Comparison of ENCODE assay signal across 10 mouse cellular contexts in genomic region chr13:109899442-109900428, GRCm38 (mm10).
DNase-seq lines count a peak whose midpoint lies in the region; ATAC-seq and TF ChIP-seq lines count a peak whose summit lies in the region.
"Had no signal": no experiment of that assay in that cellular context is flagged by ENCODE, and none has a peak within 500 bp of the region (broad histone marks: within the 10 kb centered on the region; RNA-seq: fewer than 3 reads in every experiment).

No protein-coding gene starts in this region.

- peaks cover 0 to 9% of the 10 kb centered on the region in 2 experiments; a peak in 2 of 4 replicates for H3K4me1 ChIP-seq in liver, embryonic 14.5 days (replicated peaks; ENCODE audit: control insufficient read depth in 2 of 2, insufficient read depth in 2 of 2, low read length in 1 of 2)
- H3K4me1 ChIP-seq in liver, embryonic 11.5 days (replicated peaks; ENCODE audit: control insufficient read depth, insufficient read depth, low read length) = peaks cover 14% of the 10 kb centered on the region; the same call in 1 of the 2 replicates
- peaks cover 19% of the 10 kb centered on the region for H3K4me1 ChIP-seq in hindbrain, embryonic 12.5 days

- DNase-seq in adrenal gland, postnatal 10 days = peak; percentile 77
- DNase-seq in adrenal gland, adult 8-10 months = no peak
- DNase-seq in liver, embryonic 14.5 days (ENCODE audit: low read depth in 3 of 3, low spot score in 3 of 3) = no peak
- no peak for DNase-seq in liver, embryonic 11.5 days (ENCODE audit: low spot score)
- DNase-seq in gastrocnemius, adult 8-10 months (ENCODE audit: low spot score in 2 of 2) = peak; percentile 44 to 51
- peak; percentile 17 to 53 for DNase-seq in lung, postnatal 4 days
- no peak for DNase-seq in embryo, embryonic 10.5 days (ENCODE audit: low spot score)

- no peaks in the 10 kb centered on the region for H3K36me3 ChIP-seq in liver, embryonic 14.5 days (replicated peaks; ENCODE audit: control insufficient read depth, insufficient read depth, low read depth)
- no peaks in the 10 kb centered on the region for H3K36me3 ChIP-seq in liver, embryonic 11.5 days (ENCODE audit: control insufficient read depth, insufficient read depth, low read length)
- H3K36me3 ChIP-seq in hindbrain, embryonic 12.5 days = no peaks in the 10 kb centered on the region
- H3K36me3 ChIP-seq: hindbrain, embryonic 15.5 days; neural tube, embryonic 12.5 days had no signal

- no peak overlapping the region for H3K27ac ChIP-seq in liver, embryonic 14.5 days
- H3K27ac ChIP-seq in liver, embryonic 11.5 days (ENCODE audit: low read depth, low read length) = no peak overlapping the region
- H3K27ac ChIP-seq in hindbrain, embryonic 12.5 days = no peak overlapping the region
- H3K27ac ChIP-seq: hindbrain, embryonic 15.5 days; neural tube, embryonic 12.5 days had no signal

- peaks cover 11% of the 10 kb centered on the region for H3K27me3 ChIP-seq in liver, embryonic 14.5 days (ENCODE audit: control insufficient read depth, insufficient read depth, low read length)
- H3K27me3 ChIP-seq in liver, embryonic 11.5 days (replicated peaks; ENCODE audit: control insufficient read depth, insufficient read depth, low read length) = no peaks in the 10 kb centered on the region
- H3K27me3 ChIP-seq in hindbrain, embryonic 12.5 days = no peaks in the 10 kb centered on the region
- H3K27me3 ChIP-seq: hindbrain, embryonic 15.5 days; neural tube, embryonic 12.5 days had no signal

- no peak for ATAC-seq in liver, embryonic 14.5 days (ENCODE audit: insufficient read depth)
- ATAC-seq in liver, embryonic 11.5 days (replicated peaks; ENCODE audit: low FRiP score) = no peak
- ATAC-seq in hindbrain, embryonic 12.5 days (ENCODE audit: low FRiP score) = no peak

- 74% methylated on average over 14 of the region's 14 CpGs for WGBS in liver, embryonic 14.5 days (ENCODE audit: insufficient replicate concordance)
- WGBS in liver, embryonic 11.5 days = 81% methylated on average over 14 of the region's 14 CpGs
- 76% methylated on average over 14 of the region's 14 CpGs for WGBS in hindbrain, embryonic 12.5 days

- TF ChIP-seq EP300 in liver, embryonic 14.5 days (IDR thresholded peaks at IDR 0.05; ENCODE audit: low read depth) = no peak

- H3K9me3 ChIP-seq in liver, embryonic 14.5 days (ENCODE audit: control insufficient read depth, low read length) = no peaks in the 10 kb centered on the region
- H3K9me3 ChIP-seq in liver, embryonic 11.5 days (ENCODE audit: control insufficient read depth, low read length) = no peaks in the 10 kb centered on the region
- H3K9me3 ChIP-seq in hindbrain, embryonic 12.5 days (replicated peaks) = no peaks in the 10 kb centered on the region
- H3K9me3 ChIP-seq: hindbrain, embryonic 15.5 days; neural tube, embryonic 12.5 days had no signal

- H3K4me3 ChIP-seq in liver, embryonic 14.5 days (ENCODE audit: insufficient read depth in 1 of 2, low read depth in 2 of 2, low read length in 2 of 2) = no peak overlapping the region
- no peak overlapping the region for H3K4me3 ChIP-seq in liver, embryonic 11.5 days (ENCODE audit: low read depth, low read length)
- no peak overlapping the region for H3K4me3 ChIP-seq in hindbrain, embryonic 12.5 days
- H3K4me3 ChIP-seq: hindbrain, embryonic 15.5 days; neural tube, embryonic 12.5 days had no signal

- H3K9ac ChIP-seq in liver, embryonic 14.5 days (replicated peaks) = no peak overlapping the region
- H3K9ac ChIP-seq in liver, embryonic 11.5 days (ENCODE audit: low read depth, low read length) = no peak overlapping the region
- H3K9ac ChIP-seq in hindbrain, embryonic 12.5 days = no peak overlapping the region
- H3K9ac ChIP-seq: hindbrain, embryonic 15.5 days; neural tube, embryonic 12.5 days had no signal

- TF ChIP-seq CTCF in liver, embryonic 14.5 days (IDR thresholded peaks at IDR 0.05; ENCODE audit: low read depth) = 0 out of 2 replicates have a peak, but pooled peaks have one; percentile 6

- H3K4me2 ChIP-seq in liver, embryonic 14.5 days (ENCODE audit: low read depth) = no peak overlapping the region
- no peak overlapping the region for H3K4me2 ChIP-seq in liver, embryonic 11.5 days
- H3K4me2 ChIP-seq in hindbrain, embryonic 12.5 days (replicated peaks) = no peak overlapping the region
- H3K4me2 ChIP-seq: hindbrain, embryonic 15.5 days; neural tube, embryonic 12.5 days had no signal

Comparison
In these comparisons a context has a peak if more than half of its experiments do, and no peak if none do; other contexts are left out.
1. DNase-seq: peak in adrenal gland, postnatal 10 days (single experiment), gastrocnemius, adult 8-10 months (2 of 2) and lung, postnatal 4 days (2 of 2); none in adrenal gland, adult 8-10 months (single experiment), liver, embryonic 14.5 days (0 of 3), liver, embryonic 11.5 days (single experiment) and embryo, embryonic 10.5 days (single experiment).